Mouse (Mus musculus): ENCODE measurements around the gene Gpr162.
"Not testable (repeated sequence)": the region's sequence is repeated elsewhere in the genome, so short reads cannot be mapped to it uniquely, and the experiment has no call there.

DNA sequence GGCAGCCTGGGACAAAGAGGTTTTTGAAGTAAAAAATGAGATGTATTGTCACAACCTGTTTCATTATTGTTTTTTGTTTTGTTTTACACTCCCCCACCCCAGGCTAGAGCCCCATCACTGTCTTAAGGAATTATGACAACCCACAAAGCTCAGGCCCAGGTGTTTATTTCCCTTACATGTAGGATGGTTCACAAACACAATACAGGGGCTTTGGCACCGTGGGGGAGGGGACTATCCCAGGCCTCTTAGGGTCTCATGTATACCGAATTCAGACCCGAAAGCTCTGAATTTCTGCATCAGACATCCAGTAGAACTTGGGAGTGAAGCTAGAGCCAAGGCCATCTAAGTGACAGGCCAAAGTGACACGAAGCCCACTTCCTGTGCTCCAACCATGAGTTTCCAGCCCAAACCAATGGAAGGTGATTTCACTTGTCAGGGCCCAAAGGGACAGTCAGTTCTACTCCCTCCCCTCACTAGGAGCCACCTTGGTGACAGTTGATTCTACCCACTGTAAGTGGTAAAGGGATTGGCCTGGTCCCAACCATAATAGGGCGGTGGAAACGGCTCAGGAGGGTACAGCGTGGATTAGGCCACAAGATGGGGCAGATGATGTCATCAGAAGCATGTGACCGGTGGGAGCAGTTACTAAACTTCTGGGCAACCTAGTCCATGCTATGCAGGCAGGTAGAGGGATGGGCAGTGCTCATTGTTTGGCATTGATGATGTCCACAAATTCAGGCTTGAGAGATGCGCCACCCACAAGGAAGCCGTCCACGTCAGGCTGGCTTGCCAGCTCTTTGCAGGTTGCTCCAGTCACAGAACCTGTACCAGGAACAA, 53.0 kb downstream of the Gpr162 start:
- not testable (repeated sequence) for TF ChIP-seq CTCF (conservative IDR thresholded peaks at IDR 0.05; ENCODE audit: low read length); POU5F1 (IDR thresholded peaks at IDR 0.05; ENCODE audit: borderline replicate concordance, low read length)

All from E14TG2a.4 (cell line).